Mouse (Mus musculus): ENCODE results near the gene Nwd2.

DNA sequence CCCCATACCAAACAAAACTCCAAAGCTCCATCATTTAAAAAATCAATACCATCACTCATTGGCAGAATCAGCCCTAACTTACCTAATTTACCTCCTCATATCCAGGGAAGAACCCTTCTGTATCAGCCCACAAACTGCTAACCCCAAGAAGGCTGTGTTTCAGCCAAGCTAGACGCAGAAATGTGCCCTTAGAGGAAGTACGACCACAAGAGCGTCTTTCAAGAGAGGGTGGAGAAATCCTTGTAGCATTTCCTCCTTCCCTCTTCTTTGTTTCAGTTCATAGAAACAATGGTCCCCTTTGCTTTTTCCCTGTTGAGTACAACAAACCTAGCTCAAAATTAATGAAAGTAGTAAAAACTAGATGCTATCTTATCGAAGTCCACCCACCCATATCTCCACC is 182.2 kb downstream of the Nwd2 start:
- TF ChIP-seq CTCF (conservative IDR thresholded peaks at IDR 0.05; ENCODE audit: low read length) (no peak), NANOG (IDR thresholded peaks at IDR 0.05; ENCODE audit: borderline replicate concordance, low read length) (no peak)
